Mouse (Mus musculus): ENCODE data around the gene Rnf19b.

- TF ChIP-seq CTCF (IDR thresholded peaks at IDR 0.05; ENCODE audit: low read depth, low read length) (no peak), POLR2A (IDR thresholded peaks at IDR 0.05; ENCODE audit: extremely low read depth, insufficient read depth, low read length) (no peak)
These were observed 37.2 kb downstream of the Rnf19b start for GRCm38 (mm10) chr4:129095276-129095675.

Data from liver, adult 2 months (tissue).